Mouse (Mus musculus) E14TG2a.4 (cell line): ENCODE measurements at regions not wholly inside any gene's neighbourhood (a gene's known extent, or its start where the extent isn't known, plus 50 kb on each side); places are given as distances from the start of the nearest gene placed in this dataset.
"Not testable (repeated sequence)": the region's sequence is repeated elsewhere in the genome, so short reads cannot be mapped to it uniquely, and the experiment has no call there.

Experiments used
- H3K27me3 ChIP-seq: 2 replicates; pipeline ENCODE4 v1.6.1; 2014; ENCODE audit warnings: low read length, control low read depth; ENCODE audit not compliant: insufficient read depth
- H3K36me3 ChIP-seq: 2 replicates; pipeline ENCODE4 v1.6.1; 2014; ENCODE audit warnings: low read length, control low read depth; ENCODE audit not compliant: insufficient read depth
- H3K4me1 ChIP-seq: replicated peaks from 2 replicates; pipeline ENCODE4 v1.6.1; 2014; ENCODE audit warnings: low read depth, low read length, control low read depth
- H3K4me3 ChIP-seq: replicated peaks from 2 replicates; pipeline ENCODE4 v1.5.1; 2014; ENCODE audit warnings: mild to moderate bottlenecking, low read length
- H3K9me3 ChIP-seq: 2 replicates; pipeline ENCODE4 v1.6.1; 2014; ENCODE audit warnings: low read length, control low read depth
- CTCF ChIP-seq: conservative IDR thresholded peaks from 2 replicates; pipeline ENCODE4 v1.5.1; 2014; ENCODE audit warnings: low read length
- NANOG ChIP-seq: IDR thresholded peaks from 2 replicates; pipeline ENCODE4 v1.6.1; 2014; ENCODE audit warnings: borderline replicate concordance, low read length, mixed read lengths
- POU5F1 ChIP-seq: IDR thresholded peaks from 2 replicates; pipeline ENCODE4 v1.6.1; 2014; ENCODE audit warnings: low read length, borderline replicate concordance

- peaks cover 48% of the 10 kb centered on the region for H3K9me3 ChIP-seq
- H3K27me3 ChIP-seq, result no peaks in the 10 kb centered on the region
- peaks cover 9% of the 10 kb centered on the region; the same call in 1 of the 2 replicates for H3K4me1 ChIP-seq
- peaks cover 5% of the 10 kb centered on the region; the same call in 1 of the 2 replicates for H3K36me3 ChIP-seq
- no peak overlapping the region for H3K4me3 ChIP-seq
- no peak for TF ChIP-seq POU5F1
- no peak for TF ChIP-seq CTCF
- no peak for TF ChIP-seq NANOG
These were observed 434.7 kb downstream of the Epm2a start for GRCm38 (mm10) chr10:11777894-11778293.

- Histone ChIP-seq H3K4me1 (peaks cover 9% of the 10 kb centered on the region; the same call in 1 of the 2 replicates), H3K4me3 (no peak overlapping the region), H3K36me3 (peaks cover 5% of the 10 kb centered on the region; the same call in 1 of the 2 replicates), H3K27me3 (no peaks in the 10 kb centered on the region), H3K9me3 (peaks cover 38% of the 10 kb centered on the region)
- no peak for TF ChIP-seq POU5F1
- no peak for TF ChIP-seq CTCF
- no peak for TF ChIP-seq NANOG
These were observed 437.1 kb downstream of the Epm2a start for GRCm38 (mm10) chr10:11780302-11780701.

- Histone ChIP-seq H3K27me3 (no peaks in the 10 kb centered on the region), H3K36me3 (no peaks in the 10 kb centered on the region), H3K4me3 (no peak overlapping the region), H3K9me3 (peaks cover 13% of the 10 kb centered on the region), H3K4me1 (no peaks in the 10 kb centered on the region)
- no peak for TF ChIP-seq NANOG
- no peak for TF ChIP-seq CTCF
- TF ChIP-seq POU5F1, result no peak
These were observed 444.0 kb downstream of the Epm2a start for GRCm38 (mm10) chr10:11787240-11787639.

- no peak overlapping the region for H3K4me3 ChIP-seq
- peaks cover 89% of the 10 kb centered on the region for H3K9me3 ChIP-seq
- H3K27me3 ChIP-seq, result no peaks in the 10 kb centered on the region
- H3K4me1 ChIP-seq, result peaks cover 9% of the 10 kb centered on the region; the same call in 1 of the 2 replicates
- TF ChIP-seq POU5F1, result no peak
- no peak for TF ChIP-seq CTCF
- no peak for TF ChIP-seq NANOG
- H3K36me3 ChIP-seq, result peaks cover 22% of the 10 kb centered on the region; the same call in 1 of the 2 replicates
These were observed 456.3 kb downstream of the Epm2a start for GRCm38 (mm10) chr10:11799510-11799909.

DNA sequence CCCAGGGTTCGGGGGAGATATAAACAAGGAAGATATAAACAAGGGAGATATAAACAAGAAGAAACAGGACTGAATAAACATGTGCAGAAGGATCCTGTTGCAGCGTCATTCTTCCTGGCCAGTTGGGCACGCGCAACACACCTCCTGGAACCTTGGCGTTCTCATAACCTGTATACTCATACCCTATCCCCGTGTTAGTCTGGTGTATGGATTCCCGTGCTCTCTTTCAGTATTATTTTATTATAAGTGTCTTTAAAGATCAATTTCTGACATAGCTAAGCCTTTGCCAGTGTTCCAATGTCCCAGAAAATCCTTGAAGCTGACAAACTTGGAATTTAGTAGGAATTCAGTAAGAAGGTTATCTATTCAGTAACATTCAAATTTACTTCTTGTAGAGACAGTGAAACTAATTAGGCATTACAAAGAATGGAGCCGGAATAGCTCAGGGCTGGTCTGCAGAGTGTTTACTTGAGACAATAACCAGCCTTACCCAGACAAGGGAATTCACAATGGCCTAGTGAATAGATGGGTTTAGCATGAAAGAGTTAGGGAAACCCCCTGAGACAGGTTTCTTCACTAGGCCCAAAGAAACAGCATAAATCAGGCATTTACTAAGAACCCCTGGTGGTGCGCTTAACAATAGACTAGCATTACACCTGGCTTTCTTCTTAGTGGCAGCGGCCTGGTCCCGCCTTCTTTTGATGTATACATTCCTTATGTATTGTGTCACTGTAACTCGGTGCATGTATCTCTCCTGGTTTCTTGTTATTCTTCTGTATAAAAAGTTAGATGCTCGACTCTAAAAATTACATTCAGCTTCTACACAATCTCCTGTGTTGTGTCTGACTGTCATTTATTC lies 458.4 kb downstream of the Epm2a start:
- H3K4me1 ChIP-seq, H3K4me3 ChIP-seq, H3K27me3 ChIP-seq: not testable (repeated sequence)
- TF ChIP-seq NANOG, result peak; percentile 85
- 0 out of 2 replicates have a peak, but pooled peaks have one; percentile 5 for TF ChIP-seq POU5F1
- Histone ChIP-seq H3K36me3 (peaks cover 22% of the 10 kb centered on the region; the same call in 1 of the 2 replicates), H3K9me3 (peaks cover 76% of the 10 kb centered on the region)

DNA sequence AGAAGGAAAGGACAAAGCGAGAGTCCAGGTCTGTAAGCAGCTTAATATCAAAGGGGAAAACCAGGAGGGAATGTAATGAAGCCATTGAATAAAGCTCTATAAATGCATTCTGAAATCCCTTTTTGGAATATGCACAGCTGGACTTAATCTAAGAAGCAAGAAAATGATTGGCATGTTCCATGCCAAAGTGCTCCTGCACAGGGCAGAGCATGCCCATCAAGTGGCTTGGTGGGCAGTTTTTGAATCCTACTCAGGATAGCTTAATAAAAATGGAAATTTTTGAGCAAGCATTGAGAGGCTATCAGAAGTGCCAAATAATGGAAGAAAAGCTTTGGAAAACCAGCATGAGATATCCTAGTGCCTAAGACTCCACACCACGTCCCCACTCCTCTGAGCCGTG lies 466.1 kb downstream of the Epm2a start:
- Histone ChIP-seq H3K4me1 (no peaks in the 10 kb centered on the region), H3K36me3 (peaks cover 1% of the 10 kb centered on the region; the same call in 1 of the 2 replicates), H3K9me3 (peaks cover 11% of the 10 kb centered on the region; the same call in 1 of the 2 replicates), H3K4me3 (no peak overlapping the region), H3K27me3 (no peaks in the 10 kb centered on the region)
- TF ChIP-seq NANOG (no peak), CTCF (no peak), POU5F1 (no peak)

- Histone ChIP-seq H3K9me3 (no peaks in the 10 kb centered on the region), H3K27me3 (no peaks in the 10 kb centered on the region), H3K4me1 (no peaks in the 10 kb centered on the region), H3K4me3 (no peak overlapping the region), H3K36me3 (no peaks in the 10 kb centered on the region)
- no peak for TF ChIP-seq CTCF
- no peak for TF ChIP-seq POU5F1
- no peak for TF ChIP-seq NANOG
These were observed 479.3 kb downstream of the Epm2a start for GRCm38 (mm10) chr10:11822418-11822959.

DNA sequence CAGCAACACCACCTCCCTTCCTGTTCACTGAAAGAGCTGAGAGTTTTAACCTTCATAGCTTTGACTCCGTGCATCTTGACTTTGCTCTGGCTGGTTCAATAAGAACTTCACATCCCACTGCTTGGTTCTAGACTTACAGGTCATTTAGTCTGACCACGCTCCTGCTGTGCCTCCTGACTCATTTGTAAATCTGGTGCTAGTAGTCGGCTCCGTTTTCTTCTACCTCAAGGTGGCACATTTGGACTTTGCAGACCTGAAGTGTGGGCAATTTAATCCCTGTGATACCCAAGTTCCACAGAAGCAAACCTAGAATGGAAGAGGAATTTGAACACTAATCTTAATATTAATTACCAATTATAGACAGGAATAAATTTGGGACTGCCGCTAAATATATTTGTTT lies 497.9 kb downstream of the Epm2a start:
- Histone ChIP-seq H3K9me3 (0 out of 2 replicates have a peak, but pooled peaks cover 5% of the 10 kb centered on the region), H3K27me3 (no peaks in the 10 kb centered on the region), H3K4me1 (peaks cover 20% of the 10 kb centered on the region), H3K36me3 (no peaks in the 10 kb centered on the region), H3K4me3 (no peak overlapping the region)
- TF ChIP-seq NANOG (no peak), CTCF (no peak)

- H3K27me3 ChIP-seq, result no peaks in the 10 kb centered on the region
- no peaks in the 10 kb centered on the region for H3K36me3 ChIP-seq
- 0 out of 2 replicates have a peak, but pooled peaks cover 5% of the 10 kb centered on the region for H3K9me3 ChIP-seq
- H3K4me3 ChIP-seq, result no peak overlapping the region
- TF ChIP-seq CTCF (no peak), NANOG (no peak), POU5F1 (no peak)
- peaks cover 24% of the 10 kb centered on the region for H3K4me1 ChIP-seq
These were observed 498.3 kb downstream of the Epm2a start for GRCm38 (mm10) chr10:11841494-11841893.
